Mouse (Mus musculus) liver, postnatal 0 days (tissue): ENCODE data around the gene Unc13a. TPM values are rescaled to one million over a fixed set of nuclear protein-coding genes. Genes with fewer than 3 reads are reported as not detected.
"Not testable (repeated sequence)": the region's sequence is repeated elsewhere in the genome, so short reads cannot be mapped to it uniquely, and the experiment has no call there.

Source experiments
- ATAC-seq: fragments of 200-750 bp; cut with Nextera tagmentation; 2 replicates; pipeline ENCODE4 v1.8.0; 2017; ENCODE audit warnings: mild to moderate bottlenecking, moderate library complexity
- DNase-seq: peaks from one replicate; pipeline ENCODE4 v3.0.0-alpha.2; 2016
- H3K27ac ChIP-seq: fragments of 300-500 bp; sonication (generic); 2 replicates; pipeline ENCODE4 v1.5.1; 2014; ENCODE audit warnings: antibody characterized with exemption, moderate library complexity, mild to moderate bottlenecking, low read depth
- H3K27me3 ChIP-seq: fragments of 300-500 bp; sonication (generic); 2 replicates; pipeline ENCODE4 v1.6.1; 2014; ENCODE audit warnings: low read length, control low read depth, mixed read lengths; ENCODE audit not compliant: insufficient read depth
- H3K36me3 ChIP-seq: fragments of 300-500 bp; sonication (generic); replicated peaks from 2 replicates; pipeline ENCODE4 v1.6.1; 2014; ENCODE audit warnings: mild to moderate bottlenecking, control low read depth, low read length, moderate library complexity, mixed read lengths; ENCODE audit not compliant: insufficient read depth
- H3K4me1 ChIP-seq: fragments of 300-500 bp; sonication (generic); 2 replicates; pipeline ENCODE4 v1.6.1; 2014; ENCODE audit warnings: antibody characterized with exemption, mild to moderate bottlenecking, control low read depth; ENCODE audit not compliant: insufficient read depth
- H3K4me2 ChIP-seq: fragments of 300-500 bp; sonication (generic); 2 replicates; pipeline ENCODE4 v1.6.1; 2014; ENCODE audit warnings: low read depth, mild to moderate bottlenecking, low read length, moderate library complexity, mixed read lengths
- H3K4me3 ChIP-seq: fragments of 300-500 bp; sonication (generic); 2 replicates; pipeline ENCODE4 v1.5.1; 2014; ENCODE audit warnings: low read depth, low read length
- H3K9ac ChIP-seq: fragments of 300-500 bp; sonication (generic); replicated peaks from 2 replicates; pipeline ENCODE4 v1.6.1; 2014; ENCODE audit warnings: mild to moderate bottlenecking, moderate library complexity
- H3K9me3 ChIP-seq: fragments of 300-500 bp; sonication (generic); 2 replicates; pipeline ENCODE4 v1.6.1; 2016; ENCODE audit warnings: mild to moderate bottlenecking, control low read depth, low read length, mixed read lengths
- CTCF ChIP-seq: sonication (generic); IDR thresholded peaks from 2 replicates; pipeline ENCODE4 v1.5.1; 2016; ENCODE audit warnings: antibody characterized with exemption, low read depth
- EP300 ChIP-seq: IDR thresholded peaks from 2 replicates; pipeline ENCODE4 v1.6.1; 2016; ENCODE audit warnings: antibody characterized with exemption, low read depth, mild to moderate bottlenecking
- WGBS: fragments of 180-500 bp; shearing (Covaris S2); extraction: QIAGEN DNeasy Blood & Tissue Kit; methylation state at CpG from one replicate; pipeline ENCODE4 v1.1.7; 2014; ENCODE audit not compliant: insufficient replicate concordance; 5-methylcytosine and 5-hydroxymethylcytosine counted together
- polyA plus RNA-seq: library from polyadenylated mRNA; unstranded; fragments of >200 nt; fragmentation: Nextera tagmentation; extraction: Ambion mirVana; gene quantifications from 2 replicates; pipeline ENCODE4 v1.2.1, GENCODE M21; 2015

Gene Unc13a
- polyA plus RNA-seq, 1 experiment from 2014 or later: 0.36 TPM

GRCm38 (mm10) chr8:71702923-71703322 is 31.4 kb upstream of the Unc13a start:
- peak overlapping the region; percentile 78 for H3K27ac ChIP-seq
- H3K9me3 ChIP-seq: no peaks in the 10 kb centered on the region
- H3K27me3 ChIP-seq: peaks cover 24% of the 10 kb centered on the region
- peak; percentile 94 for ATAC-seq
- WGBS: 50% methylated on average over 3 of the region's 3 CpGs
- no peaks in the 10 kb centered on the region for H3K36me3 ChIP-seq
- peak overlapping the region; percentile 43 for H3K4me3 ChIP-seq
- TF ChIP-seq EP300 (peak; percentile 55), CTCF (peak; percentile 30)
- peak overlapping the region; percentile 57 for H3K9ac ChIP-seq
- peaks cover 22% of the 10 kb centered on the region for H3K4me1 ChIP-seq
- peak; percentile 60 for DNase-seq
- peak overlapping the region; percentile 72 for H3K4me2 ChIP-seq

- peaks cover 22% of the 10 kb centered on the region for H3K4me1 ChIP-seq
- H3K4me3 ChIP-seq: peak overlapping the region; percentile 43
- H3K36me3 ChIP-seq: no peaks in the 10 kb centered on the region
- 21% methylated on average over 4 of the region's 4 CpGs for WGBS
- peak; percentile 15; the same call in 1 of the 2 replicates for ATAC-seq
- DNase-seq: no peak
- H3K27me3 ChIP-seq: peaks cover 24% of the 10 kb centered on the region
- peak overlapping the region; percentile 57 for H3K9ac ChIP-seq
- H3K9me3 ChIP-seq: no peaks in the 10 kb centered on the region
- H3K27ac ChIP-seq: no peak overlapping the region
- peak overlapping the region; percentile 72 for H3K4me2 ChIP-seq
- TF ChIP-seq CTCF: peak; percentile 64
- no peak for TF ChIP-seq EP300
Observed at GRCm38 (mm10) chr8:71702087-71702432, 30.5 kb upstream of the Unc13a start.

- peaks cover 22% of the 10 kb centered on the region for H3K4me1 ChIP-seq
- no peak for DNase-seq
- peaks cover 24% of the 10 kb centered on the region for H3K27me3 ChIP-seq
- peak within 1 kb of the TSS; percentile 72 for H3K4me2 ChIP-seq
- peak within 1 kb of the TSS; percentile 78 for H3K27ac ChIP-seq
- H3K9me3 ChIP-seq: no peaks in the 10 kb centered on the region
- H3K9ac ChIP-seq: peak within 1 kb of the TSS; percentile 57
- no peaks in the 10 kb centered on the region for H3K36me3 ChIP-seq
- TF ChIP-seq CTCF (no peak), EP300 (no peak)
- WGBS: 9% methylated on average over 31 of the region's 34 CpGs
- peak within 1 kb of the TSS; percentile 43 for H3K4me3 ChIP-seq
- ATAC-seq: no peak
Observed at GRCm38 (mm10) chr8:71701414-71702086, 30.0 kb upstream of the Unc13a start, which contains the start of gene B3gnt3. B3gnt3 (minus strand) TSS chr8:71701789.

- DNase-seq: no peak
- WGBS: 13% methylated on average over 29 of the region's 29 CpGs
Observed at GRCm38 (mm10) chr8:71700493-71701269, 29.1 kb upstream of the Unc13a start.

GRCm38 (mm10) chr8:71695456-71695855 is 23.9 kb upstream of the Unc13a start:
- peaks cover 52% of the 10 kb centered on the region for H3K27me3 ChIP-seq
- H3K9ac ChIP-seq, H3K36me3 ChIP-seq, H3K27ac ChIP-seq, ATAC-seq, DNase-seq, H3K4me1 ChIP-seq, H3K9me3 ChIP-seq, H3K4me2 ChIP-seq, H3K4me3 ChIP-seq: not testable (repeated sequence)
- TF ChIP-seq CTCF: peak; percentile 61
- WGBS: 64% methylated on average over 12 of the region's 12 CpGs

More at GRCm38 (mm10) chr8:71700493-71701269, 29.1 kb upstream of the Unc13a start:
- Histone ChIP-seq H3K9ac (peak overlapping the region; percentile 55), H3K4me2 (peak overlapping the region; percentile 72), H3K27ac (no peak overlapping the region), H3K4me3 (peak overlapping the region; percentile 43), H3K4me1 (peaks cover 22% of the 10 kb centered on the region), H3K9me3 (no peaks in the 10 kb centered on the region), H3K36me3 (no peaks in the 10 kb centered on the region), H3K27me3 (peaks cover 24% of the 10 kb centered on the region)
- ATAC-seq: no peak
- TF ChIP-seq EP300 (no peak), CTCF (no peak)
